Mouse (Mus musculus): ENCODE measurements around the gene Mob3b.

- TF ChIP-seq CTCF (IDR thresholded peaks at IDR 0.05; ENCODE audit: low read depth) (no peak), EP300 (IDR thresholded peaks at IDR 0.05; ENCODE audit: low read depth) (no peak)
Measured at GRCm38 (mm10) chr4:35004473-35004872, 152.8 kb downstream of the Mob3b start.
